Mouse (Mus musculus): ENCODE results near the gene Igfbpl1.

GRCm38 (mm10) chr4:45785959-45786358 is 40.8 kb downstream of the Igfbpl1 start:
- TF ChIP-seq TBP (IDR thresholded peaks at IDR 0.05; ENCODE audit: low read depth, low read length) (no peak), EP300 (IDR thresholded peaks at IDR 0.05; ENCODE audit: low read depth in 1 of 2, low read length in 2 of 2) (no peak), SIN3A (IDR thresholded peaks at IDR 0.05; ENCODE audit: low read length) (no peak), CTCF (IDR thresholded peaks at IDR 0.05 in 2 of 3, conservative IDR thresholded peaks at IDR 0.05 in 1 of 3; ENCODE audit: control insufficient read depth in 1 of 3, insufficient read depth in 1 of 3, low read depth in 2 of 3, low read length in 3 of 3, poor library complexity in 1 of 3, severe bottlenecking in 1 of 3) (no peak), TCF12 (IDR thresholded peaks at IDR 0.05; ENCODE audit: low read depth, low read length) (no peak), POLR2A (IDR thresholded peaks at IDR 0.05; ENCODE audit: control insufficient read depth in 1 of 2, insufficient read depth in 1 of 2, low read depth in 1 of 2, low read length in 2 of 2, poor library complexity in 1 of 2) (no peak), MXI1 (IDR thresholded peaks at IDR 0.05; ENCODE audit: low read depth, low read length) (no peak), MAZ (IDR thresholded peaks at IDR 0.05; ENCODE audit: low read depth, low read length) (no peak), SMC3 (IDR thresholded peaks at IDR 0.05; ENCODE audit: low read depth, low read length) (no peak), POLR2AphosphoS5 (IDR thresholded peaks at IDR 0.05; ENCODE audit: borderline replicate concordance, low read depth, low read length) (no peak), MYC (IDR thresholded peaks at IDR 0.05; ENCODE audit: low read depth, low read length) (no peak)

Measured in MEL (cell line).